Mouse (Mus musculus) naive thymus-derived CD4-positive, alpha-beta T cell, adult 2 months (primary cell): ENCODE measurements around the gene Atp13a2.

Source experiments
- DNase-seq: peaks from one replicate; pipeline ENCODE4 v3.0.0-alpha.2; 2011; ENCODE audit warnings: low read depth

Atp13a2 gene

DNA sequence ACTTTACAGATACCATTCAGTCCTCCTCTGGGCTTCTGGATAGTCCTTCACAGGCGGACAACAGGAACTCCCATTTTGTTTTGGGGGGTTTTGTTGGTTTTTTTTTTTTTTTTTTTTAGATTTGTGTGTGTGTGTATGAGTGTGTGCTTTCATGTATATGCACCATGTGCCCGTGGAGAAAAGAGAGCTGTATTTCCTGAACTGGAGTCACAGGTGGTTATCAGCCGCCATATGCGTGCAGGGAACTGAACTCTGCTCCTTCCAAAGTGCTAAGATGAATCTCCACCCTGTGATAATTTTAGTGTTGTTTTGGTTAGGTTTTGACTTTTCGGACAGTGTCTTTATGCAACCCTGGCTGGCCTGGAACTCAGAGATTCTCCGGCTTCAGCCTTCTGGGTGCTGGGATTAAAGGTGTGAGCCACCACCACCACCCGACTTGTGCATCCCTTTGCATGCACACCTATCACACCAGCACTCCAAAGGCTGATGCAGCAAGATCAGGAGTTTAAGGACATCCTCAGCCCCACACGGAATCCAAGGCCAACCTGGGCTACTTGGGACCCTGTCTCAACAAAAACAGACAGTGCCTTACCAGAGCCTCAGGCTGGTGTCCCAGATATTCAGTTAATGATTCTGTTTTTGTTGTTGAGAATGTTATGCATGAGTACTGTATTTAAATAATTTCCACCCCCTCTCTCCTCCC lies 24.3 kb upstream of the Atp13a2 start:
- DNase-seq = no peak

DNA sequence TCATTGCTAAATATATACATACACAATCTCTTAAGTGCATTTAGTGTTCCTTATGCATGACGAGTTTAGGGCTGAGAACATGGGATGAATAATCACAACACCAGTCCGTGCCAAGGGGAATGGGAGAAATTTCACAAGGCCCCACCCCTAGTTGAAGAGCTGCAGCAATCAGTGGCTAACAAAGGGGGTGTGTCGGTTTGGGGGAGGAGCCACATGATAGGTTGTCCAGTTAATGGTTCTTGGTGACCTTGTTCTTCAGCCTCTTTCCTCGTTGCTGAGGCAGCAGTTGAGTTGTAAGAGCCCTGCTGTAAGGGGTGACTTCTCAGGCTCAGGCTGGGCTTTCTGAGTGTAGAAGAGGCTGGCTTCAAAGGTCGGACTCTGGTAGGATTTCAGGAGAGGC lies 23.7 kb upstream of the Atp13a2 start:
- no peak for DNase-seq

DNA sequence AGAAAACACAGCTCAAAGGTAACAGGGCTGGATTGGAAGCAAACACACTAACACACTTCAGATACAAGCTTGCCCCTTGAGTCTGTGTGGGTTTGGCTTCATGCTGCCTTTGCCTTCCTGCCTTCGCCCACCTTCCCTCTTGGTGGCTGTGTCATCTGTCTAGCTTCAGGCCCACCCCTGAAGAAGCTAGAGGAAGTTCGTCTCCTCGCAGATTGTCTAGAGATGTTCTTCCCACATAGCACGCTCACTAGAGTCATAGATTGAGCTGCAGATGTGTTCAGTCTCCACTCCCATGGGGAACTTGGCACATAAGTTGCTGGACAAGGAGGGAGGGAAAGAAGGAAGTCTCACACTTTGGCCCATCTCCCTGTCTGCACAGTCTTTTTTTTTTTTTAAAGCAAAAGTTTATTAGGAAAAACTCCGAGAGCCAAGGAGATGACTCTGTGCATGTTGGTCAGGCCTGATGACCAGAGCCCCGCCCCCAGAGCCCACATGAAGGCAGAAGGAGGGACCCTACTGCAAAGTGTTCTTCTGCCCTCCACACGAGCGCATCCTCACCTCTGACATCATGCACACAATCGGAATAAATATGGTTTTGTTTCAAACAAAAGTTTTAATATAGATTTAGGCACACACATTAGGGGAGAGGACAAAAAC lies 22.6 kb upstream of the Atp13a2 start:
- DNase-seq = peak; percentile 24

DNA sequence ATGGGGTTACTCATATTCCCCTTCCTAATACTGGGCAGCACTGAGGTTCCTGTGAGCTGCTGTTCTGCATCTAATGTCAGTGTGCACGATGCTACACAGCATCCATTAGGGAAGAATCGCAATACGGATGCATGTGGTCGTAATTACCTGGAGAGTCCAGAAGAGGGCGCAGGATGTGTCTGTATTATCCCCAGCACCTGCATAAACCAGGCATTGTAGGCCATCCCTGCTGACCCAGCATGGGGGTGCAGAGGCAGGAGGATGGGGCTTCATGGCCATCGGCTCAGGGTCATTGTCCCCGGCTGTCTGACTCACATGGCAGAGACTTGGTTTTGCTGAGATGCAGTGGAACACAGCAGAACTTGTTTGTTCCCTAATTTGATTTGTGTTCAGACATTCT lies 22.1 kb upstream of the Atp13a2 start:
- DNase-seq = peak; percentile 87

DNA sequence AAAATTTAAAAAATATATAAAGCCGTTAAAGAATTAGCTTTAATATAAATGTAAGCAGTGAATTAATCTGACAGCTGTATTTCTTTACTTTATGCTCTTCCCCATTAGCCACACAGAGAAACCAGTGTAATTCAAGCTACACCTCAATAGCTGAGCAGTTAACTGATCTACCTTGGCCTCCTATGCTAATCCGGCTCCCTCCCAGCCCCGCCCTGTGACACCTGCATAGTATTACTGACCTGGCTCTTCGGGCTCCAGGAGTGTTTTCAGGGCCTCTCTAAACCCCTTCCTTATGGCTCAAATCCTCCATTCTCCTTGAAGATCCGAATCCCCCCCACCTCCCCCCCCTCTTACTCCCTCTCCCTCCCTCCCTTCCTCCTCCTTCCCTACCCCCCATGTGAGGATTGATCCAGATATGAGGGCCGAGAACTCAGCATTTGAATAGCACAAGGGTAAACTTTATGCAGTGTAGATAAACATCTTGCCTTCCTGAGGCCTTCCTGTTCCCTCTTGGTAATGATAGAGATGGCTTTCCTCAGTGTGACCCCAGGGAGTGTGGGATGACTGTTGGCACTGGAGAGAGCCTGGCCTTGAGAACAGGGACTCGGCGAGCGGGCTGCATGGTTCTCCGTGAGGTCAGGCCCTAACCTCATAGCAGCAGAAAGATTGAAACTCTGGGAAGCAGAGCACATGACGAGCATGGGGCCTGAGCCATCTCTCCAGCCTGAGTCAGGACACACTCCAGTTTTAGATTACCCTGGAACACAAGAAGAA lies 19.1 kb upstream of the Atp13a2 start:
- no peak for DNase-seq

DNA sequence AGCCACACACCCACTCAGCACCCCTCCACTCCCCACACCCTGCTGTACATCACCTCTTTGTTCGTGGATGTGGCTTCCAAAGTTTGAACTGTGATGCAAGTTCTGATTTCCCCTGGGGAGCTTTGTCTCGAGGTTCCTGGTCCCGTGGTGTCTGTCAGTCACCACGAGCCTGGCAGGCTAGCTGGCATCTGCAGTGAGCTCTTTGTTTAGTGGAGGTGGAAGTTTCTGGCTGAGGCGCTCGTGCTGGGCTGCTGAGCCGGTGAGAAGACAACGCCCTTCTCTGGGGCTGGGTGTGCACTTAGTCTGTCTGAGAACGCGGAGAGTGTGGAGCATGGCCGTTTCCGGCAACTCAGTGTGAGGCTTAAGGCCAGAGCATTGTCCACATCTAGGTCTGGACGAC lies 15.0 kb upstream of the Atp13a2 start:
- no peak for DNase-seq

DNA sequence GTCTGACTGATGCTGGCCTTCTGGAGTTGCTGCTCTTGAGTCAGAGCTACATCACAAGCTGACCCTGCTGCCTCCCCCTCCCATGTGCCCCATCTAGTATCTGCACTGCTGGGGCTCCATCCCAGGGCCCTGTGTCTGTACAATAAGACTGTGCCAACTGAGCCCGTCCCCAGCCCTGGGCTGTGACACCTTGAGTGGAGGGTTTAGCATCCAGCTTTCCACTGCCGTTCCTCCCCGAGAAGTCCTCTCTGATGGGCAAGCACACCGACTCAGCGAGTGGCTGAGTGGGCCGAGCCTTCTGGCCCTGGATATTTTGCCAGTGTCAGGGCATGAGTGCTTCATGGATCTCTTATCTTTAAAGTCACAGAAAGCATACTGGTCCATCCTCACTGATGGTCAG lies 12.3 kb upstream of the Atp13a2 start:
- no peak for DNase-seq

DNA sequence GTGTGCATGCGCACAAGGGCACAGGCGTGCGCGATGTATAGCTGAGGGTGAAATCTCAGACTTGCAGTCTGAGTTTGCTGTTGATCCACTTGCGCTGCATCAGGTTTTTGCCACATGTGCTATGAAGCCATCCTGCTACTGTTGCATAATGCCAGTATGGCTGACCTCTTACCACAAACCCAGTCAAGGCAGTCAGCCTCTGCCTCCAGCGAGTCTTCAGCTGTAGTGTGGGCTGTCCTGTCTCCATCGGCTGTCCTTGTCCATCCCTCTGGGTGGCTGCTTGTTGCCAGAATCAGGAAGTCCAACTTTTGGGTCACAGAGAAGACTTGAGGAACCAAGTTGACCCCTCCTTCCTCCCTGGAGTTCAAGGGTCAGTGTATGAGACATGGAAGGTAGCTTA lies 11.3 kb upstream of the Atp13a2 start:
- DNase-seq = no peak

DNA sequence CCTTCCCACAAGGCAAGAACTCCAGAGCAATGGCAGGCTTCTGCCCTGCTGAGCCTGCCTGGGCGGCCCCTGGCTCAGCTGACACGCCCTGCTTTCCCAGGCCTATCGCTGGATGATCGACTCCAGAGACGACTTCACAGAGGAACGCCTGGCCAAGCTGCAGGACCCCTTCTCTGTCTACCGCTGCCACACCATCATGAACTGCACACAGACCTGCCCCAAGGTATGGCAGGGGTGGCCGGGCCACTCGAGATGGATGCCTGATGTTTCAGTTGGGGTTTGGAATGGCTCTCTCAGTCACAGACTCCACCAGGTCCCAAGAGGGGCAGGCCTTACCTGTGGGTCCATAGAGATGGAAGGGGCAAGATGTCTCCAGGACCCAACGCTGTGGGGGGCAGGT lies 9.4 kb upstream of the Atp13a2 start:
- no peak for DNase-seq

DNA sequence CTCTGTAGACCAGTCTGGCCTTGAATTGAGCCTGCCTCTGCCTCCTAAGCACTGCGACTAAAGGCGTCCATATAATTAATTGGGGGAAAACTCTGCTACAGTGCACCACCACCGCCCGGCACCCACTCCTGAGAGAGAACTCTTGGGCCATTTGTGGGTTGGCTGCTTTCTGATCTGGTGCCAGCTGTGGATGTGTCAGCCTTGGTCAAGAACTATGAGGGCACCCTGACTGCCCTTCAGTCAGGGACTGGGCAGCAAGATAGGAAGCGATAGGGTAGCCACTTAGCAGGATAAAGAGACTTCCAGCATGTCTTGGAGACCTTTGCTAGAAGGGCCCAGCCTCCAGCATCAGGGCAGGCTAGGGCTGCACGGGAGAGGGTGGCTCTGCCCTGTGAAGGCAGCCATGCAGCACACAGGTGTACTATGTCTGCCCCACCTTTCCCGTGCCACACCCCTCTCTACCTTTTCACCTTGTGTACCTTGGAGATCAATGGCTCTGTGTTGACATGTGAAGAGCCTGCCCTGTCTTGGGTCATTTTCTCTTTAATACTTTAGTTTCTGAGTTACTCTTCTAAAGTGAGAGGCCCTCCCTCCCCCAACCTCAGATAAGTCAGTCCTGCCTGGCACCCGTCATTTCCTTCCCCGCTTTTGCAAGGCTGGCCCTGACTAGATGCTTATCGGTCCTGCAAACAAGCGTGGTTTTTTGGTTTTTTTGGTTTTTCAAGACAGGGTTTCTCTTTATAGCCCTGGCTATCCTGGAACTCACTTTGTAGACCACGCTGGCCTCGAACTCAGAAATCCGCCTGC lies 8.6 kb upstream of the Atp13a2 start:
- no peak for DNase-seq

DNA sequence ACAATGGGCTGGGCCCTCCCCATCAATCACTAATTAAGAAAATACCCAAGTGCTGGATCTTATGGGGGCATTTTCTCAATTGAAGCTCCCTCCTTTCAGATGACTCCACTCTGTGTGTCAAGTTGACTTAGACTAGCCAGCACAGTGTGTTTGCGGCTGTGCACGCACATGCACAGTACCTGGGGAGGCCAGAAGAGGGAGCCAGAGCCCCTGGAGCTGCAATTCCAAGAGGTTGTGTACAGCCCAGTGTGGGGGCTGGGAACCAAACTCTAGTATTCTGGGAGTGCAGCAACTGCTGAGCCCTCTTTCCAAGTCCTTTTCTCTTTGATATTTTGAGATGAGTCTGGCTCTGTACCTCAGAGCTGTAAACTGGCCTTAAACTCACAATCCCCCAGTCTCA lies 5.1 kb upstream of the Atp13a2 start:
- DNase-seq = peak; percentile 43

DNA sequence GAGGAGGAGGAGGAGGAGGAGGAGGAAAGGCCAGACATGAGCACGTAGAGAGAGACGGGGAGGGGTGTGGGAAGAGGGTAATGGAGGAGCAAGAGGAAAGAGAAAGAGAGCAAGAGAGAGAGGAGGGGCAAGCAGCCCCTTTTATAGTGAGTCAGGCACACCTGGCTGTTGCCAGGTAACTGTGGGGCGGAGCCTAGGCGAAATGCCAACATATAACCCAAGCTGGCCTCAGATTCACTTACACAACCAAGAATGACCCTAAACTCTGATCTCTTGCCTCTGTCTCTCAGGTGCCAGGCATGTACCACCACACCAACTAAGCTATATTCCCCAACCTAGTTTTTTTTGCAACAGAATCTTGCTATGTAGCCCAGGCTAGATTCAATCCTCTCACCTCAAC lies 3.9 kb upstream of the Atp13a2 start:
- no peak for DNase-seq

DNA sequence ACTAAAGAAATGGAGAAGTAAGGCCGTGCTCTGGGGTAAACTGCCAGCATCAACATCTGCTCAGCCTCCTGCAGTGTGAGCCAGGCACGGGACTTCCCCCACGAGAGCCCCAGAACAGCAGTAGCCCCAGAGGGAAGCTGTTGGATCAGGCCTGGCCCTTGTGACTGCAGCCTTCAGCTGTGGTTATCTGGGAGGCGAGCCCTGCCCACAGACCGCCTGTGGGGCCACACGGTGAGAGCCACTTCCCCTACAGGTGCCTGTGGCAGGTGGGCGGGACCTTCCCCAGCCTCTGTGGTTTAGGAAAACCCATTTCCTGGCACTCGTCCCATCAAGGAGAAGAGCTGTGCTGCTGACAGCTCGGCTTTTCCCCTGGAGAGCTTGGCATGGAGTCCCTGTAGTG lies 3.2 kb upstream of the Atp13a2 start:
- DNase-seq = peak; percentile 63

DNA sequence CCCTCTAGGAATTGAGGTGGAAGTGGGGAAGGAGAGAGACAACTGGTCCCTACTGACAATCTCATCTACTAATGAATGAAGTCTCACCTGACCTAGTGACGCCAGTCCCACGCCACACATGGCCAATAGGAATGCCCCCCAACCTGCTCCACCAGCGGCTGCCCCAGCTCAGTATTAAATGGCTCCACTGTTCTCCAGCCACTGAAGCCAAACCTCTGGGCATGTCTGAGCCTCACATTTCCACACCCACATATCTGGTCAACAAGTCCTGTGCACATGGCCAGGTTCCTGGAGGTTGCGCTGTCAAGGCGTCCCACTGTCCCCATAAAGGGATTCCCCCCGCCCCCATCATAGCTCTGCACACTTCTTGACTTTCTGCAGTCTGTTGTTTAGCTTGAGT lies 2.1 kb upstream of the Atp13a2 start:
- DNase-seq = no peak

DNA sequence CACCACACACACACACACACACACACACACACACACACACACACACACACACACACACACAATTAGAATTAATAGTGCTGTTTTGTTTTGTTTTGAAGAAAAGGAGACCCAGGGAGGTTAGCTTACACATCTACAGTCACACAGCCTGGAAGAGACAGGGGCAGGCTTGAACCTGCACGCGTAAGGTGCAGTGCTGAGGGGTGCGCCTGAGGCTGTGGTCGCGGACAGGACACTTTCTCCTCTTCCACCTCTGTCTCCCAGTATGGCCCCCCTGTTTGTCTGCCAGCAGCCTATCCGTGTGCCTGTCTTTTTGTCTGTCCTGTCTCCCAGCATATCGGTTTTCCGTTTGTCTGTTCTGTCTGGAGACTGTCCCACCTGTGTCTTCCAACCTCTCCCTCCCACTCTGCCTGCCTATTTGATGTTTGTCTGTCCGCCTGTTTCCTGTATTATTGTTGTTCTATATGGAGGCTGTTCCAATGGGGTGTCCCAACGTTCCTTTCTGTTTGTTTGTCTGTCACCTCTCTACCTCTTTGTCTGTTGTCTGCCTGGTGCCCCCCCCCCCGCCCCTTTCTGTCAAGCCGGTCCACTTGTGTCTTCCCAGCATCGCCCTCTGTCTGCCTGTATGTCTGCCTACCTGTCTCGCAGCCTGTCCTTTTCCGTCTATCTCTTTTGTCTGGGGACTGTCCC lies 506 bp upstream of the Atp13a2 start:
- no peak for DNase-seq

DNA sequence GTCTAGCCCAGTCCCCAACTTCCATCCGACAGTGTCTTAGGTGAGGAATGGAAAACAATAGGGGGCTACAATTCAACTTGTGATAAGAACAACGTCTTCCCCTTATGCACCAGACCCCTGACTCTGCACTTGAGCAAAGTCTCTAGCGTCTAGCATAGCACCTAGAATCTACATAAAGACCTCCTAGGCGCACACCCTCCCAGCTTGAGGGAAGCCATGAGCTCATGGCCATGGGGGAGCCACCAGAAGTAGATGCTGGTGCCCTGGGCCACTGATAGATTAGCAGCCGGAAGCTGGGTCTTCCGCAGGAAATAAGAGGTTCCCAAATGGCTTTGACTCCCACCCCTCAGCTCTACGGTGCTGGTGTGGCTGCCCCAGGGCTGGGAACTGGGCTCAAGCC lies 803 bp downstream of the Atp13a2 start:
- no peak for DNase-seq

DNA sequence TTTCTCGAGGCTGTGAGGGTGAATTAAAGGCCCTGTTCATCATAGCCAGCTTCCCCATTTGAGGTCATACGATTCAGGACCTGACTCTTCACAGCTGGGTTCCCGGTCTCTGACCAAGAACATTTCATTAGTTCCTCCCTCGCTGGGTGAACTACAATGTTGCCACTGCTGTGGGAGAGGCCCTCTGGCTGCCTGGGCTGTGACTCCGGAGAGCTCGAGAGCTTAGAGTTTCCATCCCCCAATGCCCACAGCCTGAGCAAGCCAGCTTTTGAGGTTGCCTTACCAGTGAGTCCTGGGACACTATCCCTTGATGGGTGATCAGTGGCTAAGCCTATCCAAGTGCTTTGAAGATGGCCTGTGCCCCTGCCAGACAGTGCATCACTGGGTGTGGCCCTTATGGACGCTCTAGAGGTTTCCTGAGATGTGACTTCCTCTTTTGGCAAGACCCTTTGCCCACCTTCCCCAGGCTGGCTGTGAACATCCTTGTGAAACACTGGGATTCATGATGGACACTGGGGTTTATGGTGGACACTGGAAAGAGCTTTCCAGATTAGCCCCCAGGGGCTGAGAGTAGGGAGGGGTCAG lies 2.1 kb downstream of the Atp13a2 start:
- DNase-seq = no peak

DNA sequence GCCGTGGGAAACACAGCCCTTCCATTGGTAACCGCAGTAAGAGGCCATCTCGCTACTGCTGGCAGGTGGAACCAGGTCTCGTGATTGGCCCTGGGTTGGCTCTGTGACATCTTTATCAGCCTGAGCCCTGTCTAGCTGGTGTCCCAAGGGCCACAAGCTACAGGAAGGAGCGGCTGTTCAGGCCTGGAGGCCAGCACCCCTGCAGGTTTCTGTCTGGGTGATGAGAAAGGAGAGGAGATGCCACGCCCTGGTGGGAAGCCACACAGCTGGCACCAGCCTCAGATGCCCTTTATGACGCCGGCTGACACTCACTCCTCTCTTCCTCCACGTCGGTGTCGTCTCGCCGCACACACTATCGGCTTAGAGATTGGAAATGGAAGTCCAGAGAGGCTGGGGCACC lies 2.8 kb downstream of the Atp13a2 start:
- DNase-seq = no peak

DNA sequence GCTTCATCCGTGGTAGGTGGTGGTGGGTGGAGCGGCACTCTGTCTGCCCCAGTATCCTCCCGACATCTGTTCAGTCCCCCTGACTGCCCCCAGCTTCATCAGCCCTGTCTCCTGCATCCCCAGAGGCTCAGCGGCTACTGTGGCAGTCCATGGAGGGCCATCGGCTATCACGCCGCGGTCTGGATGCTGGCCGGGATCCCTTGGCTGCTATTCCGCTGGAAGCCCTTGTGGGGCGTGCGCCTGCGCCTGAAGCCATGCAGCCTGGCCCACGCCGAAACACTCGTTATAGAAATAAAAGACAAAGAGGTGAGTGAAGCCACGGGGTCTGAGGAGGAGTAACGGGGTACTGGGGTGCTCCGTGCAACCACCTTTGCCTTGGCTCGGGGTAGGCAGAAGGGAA lies 5.5 kb downstream of the Atp13a2 start:
- no peak for DNase-seq

DNA sequence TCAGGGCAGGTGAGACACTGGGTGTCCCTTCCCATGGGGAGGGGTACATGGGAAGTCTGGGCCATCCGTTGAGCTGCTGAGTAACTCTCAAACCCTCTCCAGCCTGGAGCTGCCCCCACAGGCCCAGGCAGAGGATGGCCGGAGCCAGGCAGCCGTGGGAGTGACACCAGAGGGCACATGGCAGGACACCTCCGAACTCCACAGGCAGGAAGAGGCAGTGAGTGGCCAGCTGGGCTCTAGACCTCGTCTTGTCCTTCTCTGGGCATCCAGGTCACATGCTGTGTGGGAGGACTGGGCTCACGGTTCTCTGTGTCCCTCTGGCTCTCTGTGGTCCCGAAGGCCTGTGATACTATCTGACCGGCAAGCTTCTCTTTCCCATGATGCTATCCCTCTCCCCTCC lies 7.2 kb downstream of the Atp13a2 start:
- DNase-seq = no peak

DNA sequence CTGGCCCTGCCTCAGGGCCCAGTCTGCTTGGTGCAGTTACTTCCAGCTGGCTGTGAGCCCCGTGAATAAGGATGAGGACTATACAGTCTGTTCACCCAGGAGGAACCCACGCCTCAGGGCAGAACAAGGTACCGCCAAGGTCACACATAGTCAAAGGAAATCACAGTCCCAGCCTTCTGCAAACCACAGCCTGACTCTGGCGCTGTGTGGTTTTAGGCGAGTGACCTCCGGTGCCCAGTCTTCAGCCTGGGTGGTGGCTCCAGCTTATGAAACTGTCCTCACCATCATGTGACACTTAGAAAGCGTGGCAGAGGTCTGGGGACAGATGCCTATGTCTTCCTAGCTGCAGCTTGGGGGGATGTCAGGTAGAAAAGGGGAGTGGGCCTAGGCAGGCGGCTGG lies 9.1 kb downstream of the Atp13a2 start:
- no peak for DNase-seq

DNA sequence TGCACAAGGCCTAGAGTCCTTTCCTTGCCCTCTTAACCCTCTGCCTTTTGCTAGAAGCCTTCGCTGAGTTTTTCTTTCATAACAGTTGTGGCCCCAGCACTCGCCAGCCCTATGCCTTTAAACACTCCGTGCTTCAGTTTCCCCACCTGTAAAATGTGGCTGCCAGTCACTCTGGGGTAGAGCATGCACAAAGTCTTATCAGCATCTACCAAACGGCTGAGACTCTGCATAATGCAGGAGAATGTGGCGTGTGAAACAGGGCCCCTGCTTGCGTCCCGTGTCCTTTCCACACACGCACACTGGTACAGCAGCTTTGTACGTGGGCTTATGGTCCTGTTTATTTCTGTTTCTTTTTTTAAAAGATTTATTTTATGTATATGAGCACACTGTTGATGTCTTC lies 10.1 kb downstream of the Atp13a2 start:
- DNase-seq = no peak
